Mouse (Mus musculus) limb, embryonic 14.5 days (tissue): ENCODE measurements at regions not wholly inside any gene's neighbourhood (a gene's known extent, or its start where the extent isn't known, plus 50 kb on each side); places are given as distances from the start of the nearest gene placed in this dataset.

Source experiments
- ATAC-seq: fragments of 200-750 bp; cut with Nextera tagmentation; 2 replicates; pipeline ENCODE4 v1.8.0; 2017; ENCODE audit warnings: low read depth, moderate number of reproducible peaks, moderate TSS enrichment; ENCODE audit not compliant: low FRiP score
- DNase-seq: peaks from one replicate; pipeline ENCODE4 v3.0.0-alpha.2; 2015; ENCODE audit warnings: low spot score
- H3K27ac ChIP-seq: fragments of 300-500 bp; sonication (generic); replicated peaks from 2 replicates; pipeline ENCODE4 v1.5.1; 2014; ENCODE audit warnings: low read depth, mild to moderate bottlenecking, low read length, moderate library complexity, mixed read lengths
- H3K27me3 ChIP-seq: fragments of 300-500 bp; sonication (generic); 2 replicates; pipeline ENCODE4 v1.6.1; 2014; ENCODE audit warnings: low read length, mixed read lengths; ENCODE audit not compliant: control insufficient read depth, insufficient read depth
- H3K36me3 ChIP-seq: fragments of 300-500 bp; sonication (generic); 2 replicates; pipeline ENCODE4 v1.6.1; 2014; ENCODE audit warnings: mild to moderate bottlenecking, low read length, moderate library complexity, mixed read lengths; ENCODE audit not compliant: control insufficient read depth, insufficient read depth
- H3K4me1 ChIP-seq: fragments of 300-500 bp; sonication (generic); 2 replicates; pipeline ENCODE4 v1.6.1; 2014; ENCODE audit warnings: antibody characterized with exemption, low read length, mixed read lengths; ENCODE audit not compliant: control insufficient read depth, insufficient read depth
- H3K4me2 ChIP-seq: fragments of 300-500 bp; sonication (generic); replicated peaks from 2 replicates; pipeline ENCODE4 v1.6.1; 2014; ENCODE audit warnings: low read depth, mild to moderate bottlenecking, low read length, moderate library complexity; ENCODE audit not compliant: severe bottlenecking
- H3K4me3 ChIP-seq: fragments of 300-500 bp; sonication (generic); replicated peaks from 2 replicates; pipeline ENCODE4 v1.5.1; 2014; ENCODE audit warnings: low read length
- H3K9ac ChIP-seq: fragments of 300-500 bp; sonication (generic); 2 replicates; pipeline ENCODE4 v1.6.1; 2014; ENCODE audit warnings: mild to moderate bottlenecking, low read depth, low read length, moderate library complexity; ENCODE audit not compliant: severe bottlenecking
- H3K9me3 ChIP-seq: fragments of 300-500 bp; sonication (generic); 2 replicates; pipeline ENCODE4 v1.6.1; 2016; ENCODE audit warnings: low read length; ENCODE audit not compliant: control insufficient read depth
- POLR2A ChIP-seq: fragments of 200-500 bp; IDR thresholded peaks from 2 replicates; pipeline ENCODE4 v1.8.0; 2012; ENCODE audit warnings: inconsistent platforms, mild to moderate bottlenecking, moderate library complexity, borderline replicate concordance; ENCODE audit not compliant: insufficient read depth, insufficient read length; ENCODE audit errors: extremely low read depth
- whole genome bisulfite sequencing: fragments of 180-500 bp; shearing (Covaris S2); extraction: QIAGEN DNeasy Blood & Tissue Kit; methylation state at CpG from one replicate; pipeline ENCODE4 v1.1.7; 2014; 5-methylcytosine and 5-hydroxymethylcytosine counted together

- whole genome bisulfite sequencing, result 70% methylated on average over 6 of the region's 6 CpGs
- H3K36me3 ChIP-seq, result no peaks in the 10 kb centered on the region
- DNase-seq, result no peak
Observed at GRCm38 (mm10) chr17:84000115-84000514, 152.4 kb upstream of the Haao start.

GRCm38 (mm10) chr17:83998972-83999545, 151.3 kb upstream of the Haao start:
- TF ChIP-seq POLR2A, result no peak
- Histone ChIP-seq H3K4me1 (peaks cover 12% of the 10 kb centered on the region), H3K27me3 (no peaks in the 10 kb centered on the region), H3K4me2 (no peak overlapping the region), H3K36me3 (no peaks in the 10 kb centered on the region), H3K9me3 (no peaks in the 10 kb centered on the region), H3K9ac (no peak overlapping the region), H3K4me3 (no peak overlapping the region), H3K27ac (no peak overlapping the region)
- WGBS, result 56% methylated on average over 10 of the region's 10 CpGs
- DNase-seq (no peak), ATAC-seq (no peak)

More at GRCm38 (mm10) chr17:84000115-84000514, 152.4 kb upstream of the Haao start:
- peaks cover 15% of the 10 kb centered on the region for H3K4me1 ChIP-seq
- no peak overlapping the region for H3K9ac ChIP-seq
- no peak overlapping the region for H3K4me2 ChIP-seq
- no peak overlapping the region for H3K4me3 ChIP-seq
- TF ChIP-seq POLR2A, result no peak
- no peak for ATAC-seq
- no peak overlapping the region for H3K27ac ChIP-seq
- no peaks in the 10 kb centered on the region for H3K27me3 ChIP-seq
- no peaks in the 10 kb centered on the region for H3K9me3 ChIP-seq

GRCm38 (mm10) chr17:83998341-83998740, 150.6 kb upstream of the Haao start:
- Histone ChIP-seq H3K27me3 (no peaks in the 10 kb centered on the region), H3K4me1 (0 out of 2 replicates have a peak, but pooled peaks cover 5% of the 10 kb centered on the region), H3K9ac (no peak overlapping the region), H3K9me3 (no peaks in the 10 kb centered on the region), H3K27ac (no peak overlapping the region), H3K36me3 (no peaks in the 10 kb centered on the region), H3K4me2 (no peak overlapping the region), H3K4me3 (no peak overlapping the region)
- no peak for TF ChIP-seq POLR2A
- DNase-seq (no peak), ATAC-seq (no peak)
- WGBS, result 91% methylated on average over 7 of the region's 7 CpGs

GRCm38 (mm10) chr17:83997778-83998177, 150.0 kb upstream of the Haao start:
- Histone ChIP-seq H3K4me2 (no peak overlapping the region), H3K27ac (no peak overlapping the region), H3K4me1 (0 out of 2 replicates have a peak, but pooled peaks cover 5% of the 10 kb centered on the region), H3K27me3 (no peaks in the 10 kb centered on the region), H3K9ac (no peak overlapping the region), H3K36me3 (no peaks in the 10 kb centered on the region), H3K9me3 (no peaks in the 10 kb centered on the region), H3K4me3 (no peak overlapping the region)
- ATAC-seq (no peak), DNase-seq (no peak)
- TF ChIP-seq POLR2A, result no peak
- 84% methylated on average over 11 of the region's 11 CpGs for WGBS

- Histone ChIP-seq H3K9ac (no peak overlapping the region), H3K4me1 (peaks cover 39% of the 10 kb centered on the region), H3K9me3 (no peaks in the 10 kb centered on the region), H3K36me3 (no peaks in the 10 kb centered on the region), H3K4me2 (no peak overlapping the region), H3K27me3 (no peaks in the 10 kb centered on the region), H3K27ac (no peak overlapping the region), H3K4me3 (no peak overlapping the region)
- WGBS, result 78% methylated on average over 2 of the region's 2 CpGs
- ATAC-seq, result no peak
- TF ChIP-seq POLR2A, result no peak
- no peak for DNase-seq
Observed at GRCm38 (mm10) chr17:83993028-83993427, 145.3 kb upstream of the Haao start.
